ENCODE assay signal across 7 mouse cellular contexts in the genomic region with DNA sequence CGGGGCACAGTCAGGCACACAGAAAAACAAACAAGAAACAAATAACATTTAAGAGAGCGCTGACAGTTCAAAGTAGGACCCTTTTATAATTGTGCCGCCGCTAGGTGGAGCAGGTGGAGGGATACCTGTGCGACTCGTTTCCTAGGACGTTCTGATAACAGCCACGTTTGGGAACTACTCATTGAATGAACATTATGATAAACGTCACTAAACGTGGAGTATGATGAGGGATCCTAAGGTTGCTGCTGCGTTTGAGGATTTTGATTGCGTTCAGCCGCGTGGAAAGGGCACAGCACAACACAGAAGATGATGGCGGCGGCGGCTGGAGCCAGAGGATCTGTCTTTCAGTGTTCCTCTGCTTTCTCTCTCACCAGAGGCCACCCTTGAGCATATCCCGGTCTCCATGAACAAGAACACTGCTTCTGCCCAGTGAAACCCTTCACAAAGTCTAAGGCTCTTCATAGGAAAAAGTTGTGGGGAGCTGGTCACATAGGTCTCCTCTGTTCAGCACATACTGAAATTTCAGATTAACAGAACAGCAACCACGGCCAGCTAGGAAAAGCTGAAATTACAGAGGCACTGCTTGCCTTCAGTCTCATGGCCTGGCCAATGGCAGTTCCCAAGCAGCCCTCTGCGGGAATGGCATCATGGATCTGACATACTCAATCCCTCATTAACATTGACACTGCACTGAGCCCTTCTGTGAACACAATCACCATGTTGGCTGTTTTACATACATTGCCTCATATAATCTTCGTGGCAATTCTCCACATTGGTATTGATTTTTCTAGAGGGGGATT. TPM values are rescaled to one million over a fixed set of nuclear protein-coding genes. Genes with fewer than 3 reads are reported as not detected.
DNase-seq lines count a peak whose midpoint lies in the region; ATAC-seq and TF ChIP-seq lines count a peak whose summit lies in the region.

No protein-coding gene starts in this region.

- WGBS in kidney, embryonic 15.5 days, result 18% methylated on average over 21 of the region's 21 CpGs
- 12% methylated on average over 21 of the region's 21 CpGs for WGBS in limb, embryonic 13.5 days

- peak overlapping the region; percentile 38 for H3K4me3 ChIP-seq in kidney, embryonic 15.5 days (replicated peaks)
- H3K4me3 ChIP-seq in limb, embryonic 13.5 days, result peak overlapping the region; percentile 37
- no peak overlapping the region for H3K4me3 ChIP-seq in myocyte

- peak; percentile 58; the same call in 1 of the 2 replicates for ATAC-seq in kidney, embryonic 15.5 days (replicated peaks; ENCODE audit: low FRiP score)
- peak; percentile 36; the same call in 1 of the 2 replicates for ATAC-seq in limb, embryonic 13.5 days (ENCODE audit: low FRiP score, low read depth)
- ATAC-seq in activated CD4-positive, CD25-positive, alpha-beta regulatory T cell, adult 4 months, result no peak

- no peak overlapping the region for H3ac ChIP-seq in myocyte (ENCODE audit: control insufficient read depth, insufficient read length)

- no peak for TF ChIP-seq POLR2A in myocyte (IDR thresholded peaks at IDR 0.05; ENCODE audit: insufficient read length, low read depth)

- H3K4me2 ChIP-seq in kidney, embryonic 15.5 days, result peak overlapping the region; percentile 61
- peak overlapping the region; percentile 64 for H3K4me2 ChIP-seq in limb, embryonic 13.5 days (replicated peaks)
- H3K4me2 ChIP-seq in myocyte (ENCODE audit: low read depth), result peak overlapping the region; percentile 5

- H3K27ac ChIP-seq in kidney, embryonic 15.5 days, result no peak overlapping the region
- no peak overlapping the region for H3K27ac ChIP-seq in limb, embryonic 13.5 days

- H3K9me3 ChIP-seq in kidney, embryonic 15.5 days (replicated peaks), result no peaks in the 10 kb centered on the region
- no peaks in the 10 kb centered on the region for H3K9me3 ChIP-seq in limb, embryonic 13.5 days

- H3K79me2 ChIP-seq in myocyte (ENCODE audit: control insufficient read depth, insufficient read depth), result no peaks in the 10 kb centered on the region

- no peaks in the 10 kb centered on the region for H3K36me3 ChIP-seq in kidney, embryonic 15.5 days
- H3K36me3 ChIP-seq in limb, embryonic 13.5 days, result no peaks in the 10 kb centered on the region
- H3K36me3 ChIP-seq in myocyte (ENCODE audit: control insufficient read depth, insufficient read depth), result no peaks in the 10 kb centered on the region

- 0 out of 2 replicates have a peak, but pooled peaks cover 6% of the 10 kb centered on the region for H3K4me1 ChIP-seq in kidney, embryonic 15.5 days
- H3K4me1 ChIP-seq in limb, embryonic 13.5 days, result 0 out of 2 replicates have a peak, but pooled peaks cover 3% of the 10 kb centered on the region

- DNase-seq in adrenal gland, adult 18-20 months (ENCODE audit: low spot score in 2 of 2), result peak; percentile 26 to 30
- peak; percentile 86 to 91 for DNase-seq in cerebellum, postnatal 10 days
- peak; percentile 5 to 30 for DNase-seq in frontal cortex, postnatal 14 days (ENCODE audit: low spot score in 2 of 2)

- H3K9ac ChIP-seq in kidney, embryonic 15.5 days, result 0 out of 2 replicates have a peak overlapping the region, but pooled peaks have one; percentile 10
- H3K9ac ChIP-seq in limb, embryonic 13.5 days, result no peak overlapping the region

- H3K27me3 ChIP-seq in kidney, embryonic 15.5 days, result no peaks in the 10 kb centered on the region
- no peaks in the 10 kb centered on the region for H3K27me3 ChIP-seq in limb, embryonic 13.5 days
- H3K27me3 ChIP-seq in myocyte (ENCODE audit: control insufficient read depth, insufficient read depth, insufficient read length), result no peaks in the 10 kb centered on the region

TF ChIP-seq in myocyte, 11 proteins besides CTCF, POLR2A, EP300 and RAD21:
- TF ChIP-seq TCF12 (IDR thresholded peaks at IDR 0.05; ENCODE audit: insufficient read depth, poor library complexity, severe bottlenecking) (no peak), MYOD1 (IDR thresholded peaks at IDR 0.05; ENCODE audit: control insufficient read depth in 1 of 3, insufficient read length in 2 of 3, low read depth in 2 of 3) (no peak), MYOG (IDR thresholded peaks at IDR 0.05; ENCODE audit: control insufficient read depth in 1 of 3, insufficient read depth in 1 of 3, insufficient read length in 2 of 3, low read depth in 2 of 3) (no peak), MAX (IDR thresholded peaks at IDR 0.05; ENCODE audit: low read depth) (no peak), SRF (IDR thresholded peaks at IDR 0.05; ENCODE audit: control insufficient read depth, insufficient read length, low read depth) (no peak), TCF3 (IDR thresholded peaks at IDR 0.05; ENCODE audit: insufficient read length, low read depth) (no peak), POLR2AphosphoS2 (IDR thresholded peaks at IDR 0.05; ENCODE audit: insufficient read length, low read depth) (no peak), E2F4 (IDR thresholded peaks at IDR 0.05; ENCODE audit: insufficient read depth) (no peak)

RNA-seq across cellular contexts. Expression of a gene that starts 55.5 kb away (rescaled TPM):
- 1 to 10 TPM in 1 of 2 experiments, under 1 TPM in 1; 0.63 to 1.2 TPM for total RNA-seq in adrenal gland, adult 18-20 months (2021)
- 0.57 and 0.66 TPM in 2 replicates for polyA plus RNA-seq in kidney, embryonic 15.5 days (2015; fragmentation: Nextera tagmentation; extraction: Ambion mirVana)
- polyA plus RNA-seq in limb, embryonic 13.5 days (2015; fragmentation: Nextera tagmentation; extraction: Ambion mirVana), result 0.97 and 1.1 TPM in 2 replicates
- 0.34 TPM for polyA plus RNA-seq in myocyte (2012; fragmentation: generic; extraction: Trizol)
- not detected for polyA plus RNA-seq in activated CD4-positive, CD25-positive, alpha-beta regulatory T cell, adult 4 months (2017; shearing (Covaris generic))

Comparison
In these comparisons a context has a peak if more than half of its experiments do, and no peak if none do; other contexts are left out.
1. DNase-seq: peak in every context shown above with its lines; median percentile 88 in cerebellum, postnatal 10 days; 28 in adrenal gland, adult 18-20 months; 18 in frontal cortex, postnatal 14 days.
2. H3K4me2 ChIP-seq: peak in every context shown above with its lines; median percentile 64 in limb, embryonic 13.5 days; 61 in kidney, embryonic 15.5 days; 5 in myocyte.